Mouse (Mus musculus): ENCODE results near the gene S1pr5.
A peak's percentile ranks its signal among the peaks of the same experiment; 100 is the strongest.
"Not testable (repeated sequence)": the region's sequence is repeated elsewhere in the genome, so short reads cannot be mapped to it uniquely, and the experiment has no call there.

Gene S1pr5

GRCm38 (mm10) chr9:21248326-21248725 is at the start of gene S1pr5:
Gene S1pr5, minus strand, starts transcription at chr9:21248443.
- no peak for DNase-seq

- DNase-seq, result no peak
Measured at GRCm38 (mm10) chr9:21292271-21292670, 44.0 kb upstream of the S1pr5 start.

GRCm38 (mm10) chr9:21291868-21292267 is 43.6 kb upstream of the S1pr5 start:
- not testable (repeated sequence) for DNase-seq

GRCm38 (mm10) chr9:21291022-21291787 is 43.0 kb upstream of the S1pr5 start, which contains the start of gene Cdkn2d:
Gene Cdkn2d, minus strand, starts transcription at chr9:21291407.
- DNase-seq, result peak; percentile 100

GRCm38 (mm10) chr9:21290589-21290988 is 42.3 kb upstream of the S1pr5 start:
- DNase-seq, result no peak

- DNase-seq, result peak; percentile 94
Measured at GRCm38 (mm10) chr9:21289337-21289671, 41.1 kb upstream of the S1pr5 start.

GRCm38 (mm10) chr9:21288404-21289336 is 40.4 kb upstream of the S1pr5 start:
- peak; percentile 96 for DNase-seq

- peak; percentile 100 for DNase-seq
Measured at GRCm38 (mm10) chr9:21287571-21288402, 39.5 kb upstream of the S1pr5 start, which contains the start of gene Kri1. Gene Kri1, minus strand, starts transcription at chr9:21287969.

- peak; percentile 88 for DNase-seq
Measured at GRCm38 (mm10) chr9:21286753-21287152, 38.5 kb upstream of the S1pr5 start.

- DNase-seq, result no peak
Measured at GRCm38 (mm10) chr9:21283994-21284393, 35.8 kb upstream of the S1pr5 start.

GRCm38 (mm10) chr9:21283591-21283990 is 35.3 kb upstream of the S1pr5 start:
- no peak for DNase-seq

GRCm38 (mm10) chr9:21277776-21278175 is 29.5 kb upstream of the S1pr5 start:
- DNase-seq, result peak; percentile 92

- DNase-seq, result no peak
Measured at GRCm38 (mm10) chr9:21276307-21276706, 28.1 kb upstream of the S1pr5 start.

- DNase-seq, result no peak
Measured at GRCm38 (mm10) chr9:21275727-21276126, 27.5 kb upstream of the S1pr5 start.

- DNase-seq, result peak; percentile 88
Measured at GRCm38 (mm10) chr9:21275013-21275710, 26.9 kb upstream of the S1pr5 start.

GRCm38 (mm10) chr9:21274336-21274735 is 26.1 kb upstream of the S1pr5 start:
- peak; percentile 90 for DNase-seq

GRCm38 (mm10) chr9:21273520-21274228 is 25.4 kb upstream of the S1pr5 start:
- DNase-seq, result peak; percentile 85

GRCm38 (mm10) chr9:21273094-21273493 is 24.9 kb upstream of the S1pr5 start:
- DNase-seq, result no peak

- peak; percentile 86 for DNase-seq
Measured at GRCm38 (mm10) chr9:21272391-21272790, 24.1 kb upstream of the S1pr5 start.

GRCm38 (mm10) chr9:21269590-21269989 is 21.3 kb upstream of the S1pr5 start:
- DNase-seq, result not testable (repeated sequence)

GRCm38 (mm10) chr9:21268305-21268704 is 20.1 kb upstream of the S1pr5 start:
- DNase-seq, result peak; percentile 91
